Mouse (Mus musculus) urinary bladder, adult 2 months (tissue): Measurements from ENCODE around the gene Nudcd3. TPM values are rescaled to one million over a fixed set of nuclear protein-coding genes. Genes with fewer than 3 reads are reported as not detected.
"Not testable (repeated sequence)": the region's sequence is repeated elsewhere in the genome, so short reads cannot be mapped to it uniquely, and the experiment has no call there.

Source experiments
- DNase-seq: peaks from one replicate; pipeline ENCODE4 v3.0.0; 2022; ENCODE audit warnings: low spot score
- polyA plus RNA-seq: library from polyadenylated mRNA; depleted of rRNA; stranded (reverse); fragments of >200 nt; gene quantifications from 2 replicates; pipeline ENCODE4 v1.2.3, GENCODE M21; 2012

Nudcd3 gene
- polyA plus RNA-seq, 1 experiment: 49.9 TPM

DNA sequence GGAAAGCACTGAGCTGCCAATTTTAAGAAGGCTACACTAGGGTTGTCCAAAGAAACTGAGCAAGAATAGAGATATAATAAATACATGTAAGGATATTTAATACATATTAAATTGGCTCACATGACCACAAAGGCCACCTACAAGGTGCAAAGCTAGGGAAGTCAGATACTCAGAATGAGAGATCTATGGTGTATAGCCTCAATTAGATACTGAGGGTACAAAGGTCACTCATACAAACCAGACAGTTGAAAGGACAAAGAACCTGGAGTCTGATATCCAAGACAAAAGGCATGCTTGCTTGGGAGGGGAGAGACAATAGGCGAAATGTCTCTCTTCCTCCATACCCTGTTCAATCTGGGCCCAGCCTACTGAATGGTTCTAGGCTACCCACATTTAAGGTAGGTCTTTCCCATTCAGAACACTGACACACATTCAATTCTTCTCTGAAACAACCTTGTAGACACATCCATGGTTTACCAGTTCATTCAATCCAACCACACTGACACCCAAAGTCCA lies 76.6 kb downstream of the Nudcd3 start:
- DNase-seq: no peak

DNA sequence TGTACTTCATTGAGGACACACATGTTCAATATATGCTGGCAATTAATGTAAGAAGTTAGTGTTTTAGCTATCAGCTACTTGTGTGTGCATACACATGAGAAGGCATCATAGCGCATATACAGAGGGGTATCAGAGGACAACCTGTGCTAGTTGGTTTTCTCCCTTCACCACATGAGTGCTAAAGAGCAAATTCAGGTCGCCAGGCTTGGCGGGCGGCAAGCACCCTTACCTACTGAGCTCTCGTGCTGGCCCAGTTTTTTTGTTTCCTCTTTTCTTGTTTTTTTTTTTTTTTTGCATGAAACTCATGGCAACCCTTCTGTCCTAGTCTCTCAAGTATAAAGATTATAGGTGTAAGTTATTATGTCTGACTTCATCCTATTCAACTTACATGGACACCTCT lies 77.6 kb downstream of the Nudcd3 start:
- no peak for DNase-seq

GRCm38 (mm10) chr11:6120596-6120995 lies 79.6 kb downstream of the Nudcd3 start:
- DNase-seq: no peak

- no peak for DNase-seq
Observed at GRCm38 (mm10) chr11:6120001-6120400, 80.2 kb downstream of the Nudcd3 start.

- DNase-seq: no peak
Observed at GRCm38 (mm10) chr11:6119312-6119711, 80.9 kb downstream of the Nudcd3 start.

DNA sequence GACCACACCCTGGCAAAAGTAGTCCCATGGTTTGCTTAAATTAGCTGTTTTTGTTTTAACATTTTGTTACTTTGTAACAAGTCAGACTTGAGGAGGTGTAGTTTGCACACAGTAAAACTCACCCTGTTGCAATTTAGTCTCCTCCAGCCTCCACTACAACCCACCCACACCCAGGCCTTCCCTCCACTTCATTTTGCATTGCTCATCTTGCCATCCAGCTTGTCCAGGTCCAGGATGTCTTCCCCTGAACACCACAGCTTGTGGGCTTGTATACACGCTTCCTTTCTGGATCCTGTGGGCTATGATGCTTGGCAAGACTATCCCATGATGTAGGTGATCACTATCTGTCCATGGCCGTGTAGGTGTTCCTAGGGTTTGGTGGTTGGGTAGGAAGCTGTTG lies 82.3 kb downstream of the Nudcd3 start:
- no peak for DNase-seq

- no peak for DNase-seq
Observed at GRCm38 (mm10) chr11:6111734-6112484, 88.3 kb downstream of the Nudcd3 start.

DNA sequence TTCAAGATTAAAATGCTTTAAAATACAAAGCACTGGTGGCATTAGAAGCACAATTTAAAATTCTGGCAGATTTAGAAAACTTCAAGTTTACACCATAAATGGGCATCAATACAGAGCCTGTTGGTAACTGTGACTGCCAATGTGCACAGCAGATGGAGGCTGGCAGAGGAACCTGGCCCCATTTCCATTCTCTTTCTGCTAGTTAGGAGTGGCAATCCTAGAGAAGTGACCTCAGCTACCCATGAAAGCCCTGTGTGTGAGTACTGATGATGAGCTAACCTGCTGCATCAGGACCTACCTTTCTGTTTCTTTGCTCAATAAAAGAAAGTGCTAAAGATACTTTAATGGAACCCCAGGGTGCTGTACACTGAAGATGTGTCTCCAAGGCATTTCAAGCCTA lies 90.2 kb downstream of the Nudcd3 start:
- no peak for DNase-seq

DNA sequence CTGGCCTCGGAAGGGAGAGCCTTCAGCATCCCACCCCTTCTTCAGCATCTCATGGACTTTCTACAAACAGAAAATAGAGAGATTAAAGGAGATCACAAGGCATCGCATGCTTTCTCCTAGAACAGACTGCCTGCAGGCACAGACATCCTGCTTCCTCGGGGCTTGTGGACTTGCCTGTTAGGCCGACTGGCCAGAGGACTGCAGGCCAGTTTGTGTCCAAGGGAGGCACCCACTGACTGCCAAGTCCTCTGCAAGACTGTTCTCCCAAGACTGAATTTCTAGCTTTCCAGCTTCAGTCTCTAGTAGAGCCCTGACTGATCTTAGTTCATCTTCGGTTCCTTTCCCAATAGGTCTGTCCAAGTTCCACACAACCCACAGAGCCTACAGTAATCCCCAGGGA lies 91.9 kb downstream of the Nudcd3 start:
- DNase-seq: no peak

DNA sequence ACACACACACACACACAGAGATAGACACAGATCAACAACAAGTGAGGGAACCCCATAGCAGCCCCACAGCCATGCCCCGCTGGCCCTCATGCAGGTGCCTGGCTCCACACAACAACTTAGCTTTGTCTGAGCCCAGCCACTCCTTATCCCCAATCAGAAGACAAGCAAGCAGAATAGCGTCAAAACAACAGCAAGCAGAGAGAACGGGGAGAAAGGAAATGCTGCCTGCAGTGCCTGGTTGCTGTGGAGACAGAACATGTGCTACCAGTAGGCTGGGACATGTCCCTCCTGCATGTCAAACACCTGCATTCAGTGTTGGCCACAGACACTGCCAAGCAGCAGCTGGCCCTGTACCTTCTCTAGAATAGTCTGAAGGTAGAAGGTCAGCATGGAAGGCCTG lies 92.5 kb downstream of the Nudcd3 start:
- DNase-seq: no peak

DNA sequence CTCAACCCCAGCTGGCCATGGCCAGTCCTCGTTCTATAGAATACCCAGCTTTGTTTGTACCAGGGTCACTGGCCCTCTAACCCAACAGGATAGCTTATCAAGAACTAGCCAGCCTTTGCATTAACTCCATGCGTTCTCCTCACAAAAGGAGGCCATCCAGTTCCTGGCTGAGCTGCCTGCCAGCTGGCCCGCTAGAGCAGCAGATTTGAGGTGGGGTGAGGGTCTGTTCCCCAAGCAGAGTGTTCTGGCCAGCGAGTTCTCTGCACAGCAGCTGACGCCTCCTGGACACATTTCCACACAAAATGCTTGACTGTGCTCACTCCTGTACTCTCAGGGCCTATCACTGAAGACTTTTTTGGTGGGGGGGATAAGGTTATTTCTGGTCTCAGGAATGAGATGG lies 95.5 kb downstream of the Nudcd3 start:
- DNase-seq: no peak

GRCm38 (mm10) chr11:6096637-6097036 lies 103.6 kb downstream of the Nudcd3 start:
- not testable (repeated sequence) for DNase-seq

- no peak for DNase-seq
Observed at GRCm38 (mm10) chr11:6086991-6087390, 113.2 kb downstream of the Nudcd3 start.

- DNase-seq: no peak
Observed at GRCm38 (mm10) chr11:6078737-6079136, 121.5 kb downstream of the Nudcd3 start.

DNA sequence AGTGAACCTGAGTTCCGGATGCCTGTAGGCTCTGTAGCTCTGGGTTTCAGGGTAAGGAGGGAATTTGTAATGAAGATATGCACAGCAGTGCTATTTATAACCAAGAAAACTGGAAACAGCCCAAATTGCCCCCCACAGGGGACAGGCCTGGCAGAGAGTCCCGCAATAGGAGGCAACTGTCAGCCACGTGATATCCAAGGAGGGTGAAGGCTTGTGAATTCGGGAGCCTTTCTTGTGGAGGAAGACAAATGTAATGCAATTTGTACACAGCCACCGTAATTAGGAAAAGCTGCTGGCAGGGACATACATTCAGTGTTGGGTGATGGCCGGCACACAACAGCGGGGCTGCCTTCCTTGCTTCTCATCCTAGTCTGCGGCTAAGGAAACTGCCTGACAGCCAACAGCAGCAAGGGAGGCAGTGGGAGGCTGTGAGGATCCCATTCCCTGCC lies 124.6 kb downstream of the Nudcd3 start:
- no peak for DNase-seq

- DNase-seq: no peak
Observed at GRCm38 (mm10) chr11:6068181-6068957, 131.8 kb downstream of the Nudcd3 start.

DNA sequence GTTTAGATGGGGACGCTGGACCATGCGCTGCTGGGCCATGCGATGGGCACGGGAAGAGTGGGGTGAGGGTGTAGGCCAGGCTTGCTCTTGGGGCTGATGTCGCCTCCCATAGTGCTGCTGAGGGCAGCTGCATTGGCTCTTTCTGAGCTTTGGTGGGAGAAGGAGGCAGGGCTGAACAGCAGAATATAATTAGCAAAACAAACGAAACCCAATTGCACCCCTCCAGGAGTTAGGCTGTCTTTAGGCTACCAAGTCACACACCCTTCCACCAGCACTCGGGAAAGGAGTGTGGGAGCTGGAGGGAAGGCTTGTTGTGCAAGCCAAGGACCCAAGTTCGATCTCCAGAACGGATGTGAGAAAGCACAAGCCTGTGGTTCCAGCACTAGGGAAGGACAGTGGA lies 133.1 kb downstream of the Nudcd3 start:
- DNase-seq: no peak

DNA sequence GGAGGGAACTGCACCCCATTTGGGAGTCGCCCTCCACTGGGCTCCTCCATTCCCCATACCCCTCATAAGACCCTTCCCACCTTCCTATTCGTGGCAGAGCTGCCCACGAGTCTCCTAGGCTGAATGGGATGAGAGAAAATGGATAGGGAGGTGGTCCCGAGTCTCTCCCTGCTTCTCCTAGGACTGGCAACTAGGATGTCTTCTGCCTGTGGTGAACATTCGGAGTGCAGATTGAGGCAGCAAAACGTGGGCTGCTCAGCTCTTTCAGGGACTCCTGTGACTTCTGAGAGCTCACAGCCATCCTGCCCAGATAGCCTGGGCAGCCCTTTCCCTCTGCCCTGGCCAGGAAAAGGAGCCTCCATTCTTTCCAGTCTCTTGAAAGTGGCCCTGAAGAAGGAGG lies 134.0 kb downstream of the Nudcd3 start, which contains the start of gene Camk2b:
Gene Camk2b, minus strand, starts transcription at position 187 of the 400 bp plus-strand sequence.
- no peak for DNase-seq

GRCm38 (mm10) chr11:6065551-6066121 lies 134.6 kb downstream of the Nudcd3 start:
- DNase-seq: no peak

- DNase-seq: no peak
Observed at GRCm38 (mm10) chr11:6065046-6065521, 135.1 kb downstream of the Nudcd3 start.

DNA sequence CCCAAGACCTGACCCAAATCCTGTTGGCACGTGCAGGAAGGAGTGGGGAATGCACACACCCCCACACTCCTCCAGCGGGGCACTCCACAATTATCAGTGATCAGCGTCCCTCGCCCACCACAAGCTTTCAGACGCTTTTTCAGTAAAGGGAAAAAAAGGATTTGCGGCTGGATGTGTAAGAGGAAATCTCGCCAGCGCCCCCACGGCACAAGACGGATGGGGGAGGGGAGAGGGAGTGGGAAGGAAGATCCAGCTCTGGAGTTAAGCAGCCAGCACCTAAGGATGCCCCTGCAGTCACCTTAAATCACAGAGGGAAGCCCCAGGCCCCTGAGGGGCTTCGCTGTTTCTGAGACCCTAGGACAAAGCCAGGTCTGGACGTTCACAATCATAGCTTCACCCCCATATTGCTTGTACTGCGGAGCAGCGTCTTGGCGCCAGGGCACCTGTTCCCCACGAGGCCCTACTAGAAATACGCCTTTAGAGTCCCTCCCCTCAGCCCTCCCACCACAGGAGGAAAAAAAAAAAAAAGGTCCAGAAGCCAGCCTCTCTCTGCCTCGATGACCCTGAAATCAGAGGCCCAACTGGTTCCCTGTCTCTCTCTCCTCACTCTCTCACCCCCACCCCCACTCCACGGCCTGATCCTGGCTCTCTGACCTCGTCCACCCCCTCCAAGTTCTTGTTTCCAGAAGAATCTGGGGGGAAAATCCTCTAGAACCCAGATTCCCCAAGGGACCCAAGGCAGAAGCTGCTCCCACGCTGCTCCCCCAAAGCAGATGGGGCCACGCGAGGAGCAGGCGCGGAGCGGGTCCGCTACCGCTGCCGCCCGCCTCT lies 135.8 kb downstream of the Nudcd3 start:
- no peak for DNase-seq
